Mouse (Mus musculus) frontal cortex, adult 2 months (tissue): ENCODE results near the gene Rnase10. TPM values are rescaled to one million over a fixed set of nuclear protein-coding genes. Genes with fewer than 3 reads are reported as not detected.

Source experiments
- polyA plus RNA-seq: library from polyadenylated mRNA; depleted of rRNA; stranded (reverse); fragments of >200 nt; gene quantifications from 2 replicates; pipeline ENCODE4 v1.2.3, GENCODE M21; 2012; rRNA removed

Rnase10 gene
- polyA plus RNA-seq, 1 experiment, result 0.16 TPM

Other genes starting within 250 kb of the Rnase10 start
- 61.4 and 70.5 TPM in 2 replicates for gene Ttc5, start 222.2 kb upstream of the Rnase10 start, polyA plus RNA-seq
- 0.06 and 0.08 TPM in 2 replicates for gene Ccnb1ip1, start 200.0 kb upstream of the Rnase10 start, polyA plus RNA-seq
- 58.4 and 58.7 TPM in 2 replicates for gene Parp2, start 199.9 kb upstream of the Rnase10 start, polyA plus RNA-seq
- 3.5 and 5.2 TPM in 2 replicates for gene Tep1, start 137.2 kb upstream of the Rnase10 start, polyA plus RNA-seq
- 3.1 and 3.3 TPM in 2 replicates for gene Klhl33, start 110.2 kb upstream of the Rnase10 start, polyA plus RNA-seq
- gene Osgep, start 82.9 kb upstream of the Rnase10 start, polyA plus RNA-seq, result 66.7 and 70.0 TPM in 2 replicates
- gene Apex1, start 82.8 kb upstream of the Rnase10 start, polyA plus RNA-seq, result 60.2 and 60.5 TPM in 2 replicates
- gene Pip4p1, start 76.9 kb upstream of the Rnase10 start, polyA plus RNA-seq, result 156 and 184 TPM in 2 replicates
- gene Pnp, start 76.7 kb upstream of the Rnase10 start, polyA plus RNA-seq, result 27.2 and 30.1 TPM in 2 replicates
- gene Gm49342, start 63.2 kb upstream of the Rnase10 start, polyA plus RNA-seq, result 25.7 and 37.9 TPM in 2 replicates
- gene Pnp2, start 51.8 kb upstream of the Rnase10 start, polyA plus RNA-seq, result 1.3 and 1.7 TPM in 2 replicates
- gene Rnase9, start 34.1 kb downstream of the Rnase10 start, polyA plus RNA-seq, result not detected in 2 replicates
- gene Rnase11, start 42.4 kb downstream of the Rnase10 start, polyA plus RNA-seq, result not detected in 2 replicates
- 0.20 TPM in 1 of 2 replicates, not detected in the other for gene Rnase12, start 49.9 kb downstream of the Rnase10 start, polyA plus RNA-seq
- not detected in 2 replicates for gene Olfr750, start 66.7 kb downstream of the Rnase10 start, polyA plus RNA-seq
- gene Rnase4, start 83.3 kb downstream of the Rnase10 start, polyA plus RNA-seq, result 20.3 and 27.1 TPM in 2 replicates
- gene Ang, start 83.4 kb downstream of the Rnase10 start, polyA plus RNA-seq, result 4.2 and 6.9 TPM in 2 replicates
- not detected in 2 replicates for gene Eddm3b, start 106.7 kb downstream of the Rnase10 start, polyA plus RNA-seq
- 0.38 and 0.56 TPM in 2 replicates for gene Rnase6, start 116.2 kb downstream of the Rnase10 start, polyA plus RNA-seq
- gene Rnase1, start 139.0 kb downstream of the Rnase10 start, polyA plus RNA-seq, result 0.72 and 0.99 TPM in 2 replicates
- gene Rnase2b, start 154.5 kb downstream of the Rnase10 start, polyA plus RNA-seq, result not detected in 2 replicates
- not detected in 2 replicates for gene Ang2, start 191.4 kb downstream of the Rnase10 start, polyA plus RNA-seq
- gene Ear14, start 195.6 kb downstream of the Rnase10 start, polyA plus RNA-seq, result not detected in 2 replicates
- not detected in 2 replicates for gene Rnase2a, start 248.4 kb downstream of the Rnase10 start, polyA plus RNA-seq